Mouse (Mus musculus) mature B cell (primary cell): Measurements from ENCODE around the gene Acin1.
"Not testable (repeated sequence)": the region's sequence is repeated elsewhere in the genome, so short reads cannot be mapped to it uniquely, and the experiment has no call there.

Experiments used
- in situ Hi-C: fragments of 300-500 bp; cut with MboI; formaldehyde crosslinking; loops from 2 replicates; pipeline ENCODE4 v1.14.3; 2019

Acin1 gene

GRCm38 (mm10) chr14:54643011-54643410 lies 43.7 kb downstream of the Acin1 start:
- in situ Hi-C loops: no loop called here

- in situ Hi-C loops: no loop called here
Observed at GRCm38 (mm10) chr14:54642224-54642944, 44.3 kb downstream of the Acin1 start.

- in situ Hi-C loops: no loop called here
Observed at GRCm38 (mm10) chr14:54641305-54641969, 45.3 kb downstream of the Acin1 start, which contains the start of gene Cdh24. Gene Cdh24, minus strand, starts transcription at chr14:54641364.

- in situ Hi-C loops: no loop called here
Observed at GRCm38 (mm10) chr14:54640946-54641304, 45.8 kb downstream of the Acin1 start, which contains the start of gene Gm17606. Gene Gm17606, plus strand, starts transcription at chr14:54640952.

GRCm38 (mm10) chr14:54640121-54640520 lies 46.6 kb downstream of the Acin1 start:
- in situ Hi-C loops: no loop called here

- in situ Hi-C loops: no loop called here
Observed at GRCm38 (mm10) chr14:54638210-54638609, 48.5 kb downstream of the Acin1 start.

GRCm38 (mm10) chr14:54636954-54637353 lies 49.8 kb downstream of the Acin1 start:
- in situ Hi-C loops: no loop called here

GRCm38 (mm10) chr14:54634182-54634581 lies 52.5 kb downstream of the Acin1 start:
- in situ Hi-C loops: no loop called here

- in situ Hi-C loops: no loop called here
Observed at GRCm38 (mm10) chr14:54632252-54632651, 54.5 kb downstream of the Acin1 start.

GRCm38 (mm10) chr14:54631240-54631599 lies 55.5 kb downstream of the Acin1 start:
- in situ Hi-C loops: no loop called here

GRCm38 (mm10) chr14:54630583-54631239 lies 56.0 kb downstream of the Acin1 start:
- in situ Hi-C loops: no loop called here

GRCm38 (mm10) chr14:54629797-54630196 lies 56.9 kb downstream of the Acin1 start:
- in situ Hi-C loops: no loop called here

- in situ Hi-C loops: no loop called here
Observed at GRCm38 (mm10) chr14:54628103-54628502, 58.6 kb downstream of the Acin1 start.

GRCm38 (mm10) chr14:54624976-54625375 lies 61.8 kb downstream of the Acin1 start:
- in situ Hi-C loops: no loop called here

- in situ Hi-C loops: no loop called here
Observed at GRCm38 (mm10) chr14:54623334-54623733, 63.4 kb downstream of the Acin1 start.

GRCm38 (mm10) chr14:54621133-54621532 lies 65.6 kb downstream of the Acin1 start, which contains the start of gene Psmb11:
Gene Psmb11, plus strand, starts transcription at chr14:54621433.
- in situ Hi-C loops: no loop called here

GRCm38 (mm10) chr14:54617897-54618365 lies 68.8 kb downstream of the Acin1 start, which contains the start of gene Psmb5:
Gene Psmb5, minus strand, starts transcription at chr14:54618022.
- in situ Hi-C loops: no loop called here

GRCm38 (mm10) chr14:54617152-54617896 lies 69.4 kb downstream of the Acin1 start:
- in situ Hi-C loops: no loop called here

- in situ Hi-C loops: no loop called here
Observed at GRCm38 (mm10) chr14:54616226-54616825, 70.4 kb downstream of the Acin1 start.

GRCm38 (mm10) chr14:54614130-54614529 lies 72.6 kb downstream of the Acin1 start:
- in situ Hi-C loops: not testable (repeated sequence)

- in situ Hi-C loops: no loop called here
Observed at GRCm38 (mm10) chr14:54610648-54611047, 76.1 kb downstream of the Acin1 start.
